Mouse (Mus musculus): ENCODE measurements at regions not wholly inside any gene's neighbourhood (a gene's known extent, or its start where the extent isn't known, plus 50 kb on each side); places are given as distances from the start of the nearest gene placed in this dataset.
A peak's percentile ranks its signal among the peaks of the same experiment; 100 is the strongest.

- intact Hi-C loops (cut with DNase I), result no loop called here
- no peak for DNase-seq (ENCODE audit: extremely low spot score in 1 of 2, low spot score in 2 of 2)
These were observed 412.3 kb upstream of the Tmpo start for GRCm38 (mm10) chr10:91593378-91593777.

- intact Hi-C loops (cut with DNase I), result no loop called here
These were observed 410.7 kb upstream of the Tmpo start for GRCm38 (mm10) chr10:91591845-91592244.

GRCm38 (mm10) chr10:91591398-91591811, 410.3 kb upstream of the Tmpo start:
- intact Hi-C loops (cut with DNase I), result no loop called here
- no peak for DNase-seq (ENCODE audit: extremely low spot score in 1 of 2, low spot score in 2 of 2)

More at GRCm38 (mm10) chr10:91591845-91592244, 410.7 kb upstream of the Tmpo start:
- DNase-seq (ENCODE audit: extremely low spot score in 1 of 2, low spot score in 2 of 2), result no peak

GRCm38 (mm10) chr10:91583204-91583603, 402.1 kb upstream of the Tmpo start:
- intact Hi-C loops (cut with DNase I), result no loop called here
- no peak for DNase-seq (ENCODE audit: extremely low spot score in 1 of 2, low spot score in 2 of 2)

- DNase-seq (ENCODE audit: extremely low spot score in 1 of 2, low spot score in 2 of 2), result no peak
- intact Hi-C loops (cut with DNase I), result no loop called here
These were observed 399.8 kb upstream of the Tmpo start for GRCm38 (mm10) chr10:91580959-91581358.

GRCm38 (mm10) chr10:91575323-91576064, 394.4 kb upstream of the Tmpo start:
- DNase-seq (ENCODE audit: extremely low spot score in 1 of 2, low spot score in 2 of 2), result no peak
- intact Hi-C loops (cut with DNase I), result no loop called here

- no peak for DNase-seq (ENCODE audit: extremely low spot score in 1 of 2, low spot score in 2 of 2)
- intact Hi-C loops (cut with DNase I), result no loop called here
These were observed 391.7 kb upstream of the Tmpo start for GRCm38 (mm10) chr10:91572796-91573195.

- intact Hi-C loops (cut with DNase I), result no loop called here
- DNase-seq (ENCODE audit: extremely low spot score in 1 of 2, low spot score in 2 of 2), result no peak
These were observed 387.9 kb upstream of the Tmpo start for GRCm38 (mm10) chr10:91569046-91569445.

- intact Hi-C loops (cut with DNase I), result no loop called here
- no peak for DNase-seq (ENCODE audit: extremely low spot score in 1 of 2, low spot score in 2 of 2)
These were observed 385.1 kb upstream of the Tmpo start for GRCm38 (mm10) chr10:91566116-91566774.

- peak in 1 of 2 experiments; percentile 24 for DNase-seq (ENCODE audit: extremely low spot score in 1 of 2, low spot score in 2 of 2)
- intact Hi-C loops (cut with DNase I), result no loop called here
These were observed 378.2 kb upstream of the Tmpo start for GRCm38 (mm10) chr10:91559307-91559706.

- no peak for DNase-seq (ENCODE audit: extremely low spot score in 1 of 2, low spot score in 2 of 2)
- intact Hi-C loops (cut with DNase I), result loop anchor here (5.0 to 10.0 kb wide), 3 partner anchors 251 to 1467 kb away; no protein-coding TSS in a partner anchor
These were observed 367.0 kb upstream of the Tmpo start for GRCm38 (mm10) chr10:91548071-91548470.

GRCm38 (mm10) chr10:91546140-91546539, 365.0 kb upstream of the Tmpo start:
- DNase-seq (ENCODE audit: extremely low spot score in 1 of 2, low spot score in 2 of 2), result peak; percentile 40 to 70
- intact Hi-C loops (cut with DNase I), result loop anchor here (5.0 to 10.0 kb wide), 3 partner anchors 249 to 1469 kb away; no protein-coding TSS in a partner anchor

- intact Hi-C loops (cut with DNase I), result loop anchor here (5.0 to 10.0 kb wide), 3 partner anchors 248 to 1469 kb away; no protein-coding TSS in a partner anchor
- no peak for DNase-seq (ENCODE audit: extremely low spot score in 1 of 2, low spot score in 2 of 2)
These were observed 364.3 kb upstream of the Tmpo start for GRCm38 (mm10) chr10:91545421-91545820.

GRCm38 (mm10) chr10:91543167-91543918, 362.2 kb upstream of the Tmpo start:
- no peak for DNase-seq (ENCODE audit: extremely low spot score in 1 of 2, low spot score in 2 of 2)
- intact Hi-C loops (cut with DNase I), result loop anchor here (10.0 kb wide), 1 partner anchor 1471 kb away; no protein-coding TSS in a partner anchor

GRCm38 (mm10) chr10:91542201-91542604, 361.1 kb upstream of the Tmpo start:
- no peak for DNase-seq (ENCODE audit: extremely low spot score in 1 of 2, low spot score in 2 of 2)
- intact Hi-C loops (cut with DNase I), result loop anchor here (10.0 kb wide), 1 partner anchor 1473 kb away; no protein-coding TSS in a partner anchor

GRCm38 (mm10) chr10:91537241-91537640, 356.1 kb upstream of the Tmpo start:
- DNase-seq (ENCODE audit: extremely low spot score in 1 of 2, low spot score in 2 of 2), result peak in 1 of 2 experiments; percentile 21
- intact Hi-C loops (cut with DNase I), result no loop called here

- intact Hi-C loops (cut with DNase I), result no loop called here
- no peak for DNase-seq (ENCODE audit: extremely low spot score in 1 of 2, low spot score in 2 of 2)
These were observed 354.3 kb upstream of the Tmpo start for GRCm38 (mm10) chr10:91535392-91535791.

GRCm38 (mm10) chr10:91528305-91528704, 347.2 kb upstream of the Tmpo start:
- intact Hi-C loops (cut with DNase I), result no loop called here
- DNase-seq (ENCODE audit: extremely low spot score in 1 of 2, low spot score in 2 of 2), result no peak

GRCm38 (mm10) chr10:91521168-91521567, 340.1 kb upstream of the Tmpo start:
- intact Hi-C loops (cut with DNase I), result no loop called here
- DNase-seq (ENCODE audit: extremely low spot score in 1 of 2, low spot score in 2 of 2), result no peak
